Mouse (Mus musculus): ENCODE data around the gene Hic1. TPM values are rescaled to one million over a fixed set of nuclear protein-coding genes. Genes with fewer than 3 reads are reported as not detected.

Gene Hic1
- polyA plus RNA-seq, 1 experiment from 2014 or later = 3.6 TPM

GRCm38 (mm10) chr11:75147846-75148168, 21.5 kb downstream of the Hic1 start:
- no peak overlapping the region for H3K4me2 ChIP-seq (ENCODE audit: low read depth, low read length)
- 26% methylated on average over 3 of the region's 3 CpGs for WGBS
- no peaks in the 10 kb centered on the region for H3K27me3 ChIP-seq (ENCODE audit: control insufficient read depth, insufficient read depth, low read length)
- H3K27ac ChIP-seq (replicated peaks; ENCODE audit: low read depth, low read length) = peak overlapping the region; percentile 59
- ATAC-seq (replicated peaks; ENCODE audit: insufficient number of reproducible peaks, low FRiP score, low TSS enrichment, low read depth) (peak; percentile 68), DNase-seq (ENCODE audit: low spot score) (peak; percentile 59)
- H3K4me1 ChIP-seq (ENCODE audit: control insufficient read depth, insufficient read depth, low read length) = peaks cover 16% of the 10 kb centered on the region
- H3K4me3 ChIP-seq (ENCODE audit: low read depth, low read length) = no peak overlapping the region
- H3K9me3 ChIP-seq (replicated peaks; ENCODE audit: control insufficient read depth, low read length) = no peaks in the 10 kb centered on the region
- H3K9ac ChIP-seq (replicated peaks; ENCODE audit: low read length) = no peak overlapping the region
- H3K36me3 ChIP-seq (replicated peaks; ENCODE audit: control insufficient read depth, insufficient read depth, low read depth, low read length) = no peaks in the 10 kb centered on the region; the same call in 1 of the 2 replicates

- H3K9ac ChIP-seq (replicated peaks; ENCODE audit: low read length) = no peak overlapping the region
- no peaks in the 10 kb centered on the region for H3K27me3 ChIP-seq (ENCODE audit: control insufficient read depth, insufficient read depth, low read length)
- no peak overlapping the region for H3K4me2 ChIP-seq (ENCODE audit: low read depth, low read length)
- peak; percentile 78 for DNase-seq (ENCODE audit: low spot score)
- peak overlapping the region; percentile 59 for H3K27ac ChIP-seq (replicated peaks; ENCODE audit: low read depth, low read length)
- no peaks in the 10 kb centered on the region; the same call in 1 of the 2 replicates for H3K36me3 ChIP-seq (replicated peaks; ENCODE audit: control insufficient read depth, insufficient read depth, low read depth, low read length)
- no peak overlapping the region for H3K4me3 ChIP-seq (ENCODE audit: low read depth, low read length)
- peaks cover 16% of the 10 kb centered on the region for H3K4me1 ChIP-seq (ENCODE audit: control insufficient read depth, insufficient read depth, low read length)
- 23% methylated on average over 11 of the region's 11 CpGs for WGBS
- no peaks in the 10 kb centered on the region for H3K9me3 ChIP-seq (replicated peaks; ENCODE audit: control insufficient read depth, low read length)
- ATAC-seq (replicated peaks; ENCODE audit: insufficient number of reproducible peaks, low FRiP score, low TSS enrichment, low read depth) = peak; percentile 87
These were observed 22.0 kb downstream of the Hic1 start for GRCm38 (mm10) chr11:75147106-75147845.

GRCm38 (mm10) chr11:75145841-75146240, 23.5 kb downstream of the Hic1 start:
- Histone ChIP-seq H3K4me1 (ENCODE audit: control insufficient read depth, insufficient read depth, low read length) (peaks cover 21% of the 10 kb centered on the region), H3K27me3 (ENCODE audit: control insufficient read depth, insufficient read depth, low read length) (no peaks in the 10 kb centered on the region), H3K9me3 (replicated peaks; ENCODE audit: control insufficient read depth, low read length) (no peaks in the 10 kb centered on the region), H3K4me3 (ENCODE audit: low read depth, low read length) (no peak overlapping the region), H3K4me2 (ENCODE audit: low read depth, low read length) (no peak overlapping the region), H3K36me3 (replicated peaks; ENCODE audit: control insufficient read depth, insufficient read depth, low read depth, low read length) (no peaks in the 10 kb centered on the region; the same call in 1 of the 2 replicates), H3K9ac (replicated peaks; ENCODE audit: low read length) (no peak overlapping the region), H3K27ac (replicated peaks; ENCODE audit: low read depth, low read length) (no peak overlapping the region)
- ATAC-seq (replicated peaks; ENCODE audit: insufficient number of reproducible peaks, low FRiP score, low TSS enrichment, low read depth) = no peak
- 82% methylated on average over 2 of the region's 2 CpGs for WGBS
- DNase-seq (ENCODE audit: low spot score) = no peak

GRCm38 (mm10) chr11:75142749-75143148, 26.6 kb downstream of the Hic1 start:
- Histone ChIP-seq H3K4me1 (ENCODE audit: control insufficient read depth, insufficient read depth, low read length) (peaks cover 14% of the 10 kb centered on the region), H3K27me3 (ENCODE audit: control insufficient read depth, insufficient read depth, low read length) (no peaks in the 10 kb centered on the region), H3K27ac (replicated peaks; ENCODE audit: low read depth, low read length) (0 out of 2 replicates have a peak overlapping the region, but pooled peaks have one; percentile 4), H3K9me3 (replicated peaks; ENCODE audit: control insufficient read depth, low read length) (no peaks in the 10 kb centered on the region), H3K4me2 (ENCODE audit: low read depth, low read length) (no peak overlapping the region), H3K36me3 (replicated peaks; ENCODE audit: control insufficient read depth, insufficient read depth, low read depth, low read length) (no peaks in the 10 kb centered on the region; the same call in 1 of the 2 replicates), H3K4me3 (ENCODE audit: low read depth, low read length) (no peak overlapping the region), H3K9ac (replicated peaks; ENCODE audit: low read length) (no peak overlapping the region)
- ATAC-seq (replicated peaks; ENCODE audit: insufficient number of reproducible peaks, low FRiP score, low TSS enrichment, low read depth) = no peak
- no peak for DNase-seq (ENCODE audit: low spot score)
- 80% methylated on average over 4 of the region's 4 CpGs for WGBS

GRCm38 (mm10) chr11:75141913-75142312, 27.4 kb downstream of the Hic1 start:
- Histone ChIP-seq H3K27me3 (ENCODE audit: control insufficient read depth, insufficient read depth, low read length) (no peaks in the 10 kb centered on the region), H3K4me3 (ENCODE audit: low read depth, low read length) (no peak overlapping the region), H3K9ac (replicated peaks; ENCODE audit: low read length) (no peak overlapping the region), H3K36me3 (replicated peaks; ENCODE audit: control insufficient read depth, insufficient read depth, low read depth, low read length) (no peaks in the 10 kb centered on the region; the same call in 1 of the 2 replicates), H3K9me3 (replicated peaks; ENCODE audit: control insufficient read depth, low read length) (no peaks in the 10 kb centered on the region), H3K4me1 (ENCODE audit: control insufficient read depth, insufficient read depth, low read length) (peaks cover 8% of the 10 kb centered on the region), H3K27ac (replicated peaks; ENCODE audit: low read depth, low read length) (peak overlapping the region; percentile 74), H3K4me2 (ENCODE audit: low read depth, low read length) (no peak overlapping the region)
- ATAC-seq (replicated peaks; ENCODE audit: insufficient number of reproducible peaks, low FRiP score, low TSS enrichment, low read depth) (no peak; the same call in 1 of the 2 replicates), DNase-seq (ENCODE audit: low spot score) (peak; percentile 71)
- WGBS = 24% methylated on average over 1 of the region's 1 CpGs

- Histone ChIP-seq H3K27me3 (ENCODE audit: control insufficient read depth, insufficient read depth, low read length) (no peaks in the 10 kb centered on the region), H3K36me3 (replicated peaks; ENCODE audit: control insufficient read depth, insufficient read depth, low read depth, low read length) (no peaks in the 10 kb centered on the region; the same call in 1 of the 2 replicates), H3K4me3 (ENCODE audit: low read depth, low read length) (no peak overlapping the region), H3K9me3 (replicated peaks; ENCODE audit: control insufficient read depth, low read length) (no peaks in the 10 kb centered on the region), H3K4me1 (ENCODE audit: control insufficient read depth, insufficient read depth, low read length) (peaks cover 5% of the 10 kb centered on the region), H3K27ac (replicated peaks; ENCODE audit: low read depth, low read length) (no peak overlapping the region), H3K9ac (replicated peaks; ENCODE audit: low read length) (no peak overlapping the region), H3K4me2 (ENCODE audit: low read depth, low read length) (no peak overlapping the region)
- no peak for ATAC-seq (replicated peaks; ENCODE audit: insufficient number of reproducible peaks, low FRiP score, low TSS enrichment, low read depth)
- DNase-seq (ENCODE audit: low spot score) = no peak
- 49% methylated on average over 3 of the region's 3 CpGs for WGBS
These were observed 28.3 kb downstream of the Hic1 start for GRCm38 (mm10) chr11:75141038-75141437.

GRCm38 (mm10) chr11:75140431-75140830, 28.9 kb downstream of the Hic1 start:
- Histone ChIP-seq H3K4me2 (ENCODE audit: low read depth, low read length) (no peak overlapping the region), H3K36me3 (replicated peaks; ENCODE audit: control insufficient read depth, insufficient read depth, low read depth, low read length) (no peaks in the 10 kb centered on the region; the same call in 1 of the 2 replicates), H3K4me3 (ENCODE audit: low read depth, low read length) (no peak overlapping the region), H3K9me3 (replicated peaks; ENCODE audit: control insufficient read depth, low read length) (no peaks in the 10 kb centered on the region), H3K27me3 (ENCODE audit: control insufficient read depth, insufficient read depth, low read length) (no peaks in the 10 kb centered on the region), H3K27ac (replicated peaks; ENCODE audit: low read depth, low read length) (peak overlapping the region; percentile 6; the same call in 1 of the 2 replicates), H3K9ac (replicated peaks; ENCODE audit: low read length) (no peak overlapping the region), H3K4me1 (ENCODE audit: control insufficient read depth, insufficient read depth, low read length) (peaks cover 5% of the 10 kb centered on the region)
- DNase-seq (ENCODE audit: low spot score) (no peak), ATAC-seq (replicated peaks; ENCODE audit: insufficient number of reproducible peaks, low FRiP score, low TSS enrichment, low read depth) (no peak)
- 56% methylated on average over 5 of the region's 5 CpGs for WGBS

Data from embryonic facial prominence, embryonic 11.5 days (tissue).